1 mouse cellular context compared by ENCODE assay signal in genomic region chr7:35139880-35140279, GRCm38 (mm10).
TF ChIP-seq lines count a peak whose summit lies in the region.

No protein-coding gene starts in this region.

TF ChIP-seq in CH12.LX, 34 proteins besides CTCF, POLR2A, EP300 and RAD21 (continued from another document):
- TF ChIP-seq MAX (IDR thresholded peaks at IDR 0.05; ENCODE audit: low read length) = no peak
